Mouse (Mus musculus) retina, adult 2 months (tissue): ENCODE measurements around the gene Tprn.
"Not testable (repeated sequence)": the region's sequence is repeated elsewhere in the genome, so short reads cannot be mapped to it uniquely, and the experiment has no call there.

Experiments used
- DNase-seq: peaks from one replicate; pipeline ENCODE4 v3.0.0-alpha.2; 2012; ENCODE audit warnings: low read depth, low spot score

Tprn gene

GRCm38 (mm10) chr2:25237522-25237921 lies 24.9 kb upstream of the Tprn start:
- no peak for DNase-seq

DNA sequence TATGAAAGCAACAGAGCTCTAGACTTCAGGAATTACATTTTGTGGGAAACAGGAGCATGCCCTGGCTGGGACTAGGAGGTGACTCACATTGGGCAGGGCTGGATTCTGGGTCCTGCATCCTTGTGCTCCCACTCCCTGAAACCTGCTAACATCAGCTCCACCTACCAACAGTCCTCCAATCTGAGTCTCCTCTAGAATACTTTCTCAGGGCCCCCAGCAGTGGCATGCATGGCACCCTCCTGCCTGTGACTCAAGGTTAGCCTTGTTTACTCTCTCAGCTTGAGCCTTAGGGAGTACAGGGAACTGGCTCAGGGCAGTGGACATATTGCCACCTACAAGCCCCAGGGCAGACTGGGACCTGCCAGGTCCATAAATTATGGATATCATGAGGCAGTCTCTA lies 24.3 kb upstream of the Tprn start:
- no peak for DNase-seq

DNA sequence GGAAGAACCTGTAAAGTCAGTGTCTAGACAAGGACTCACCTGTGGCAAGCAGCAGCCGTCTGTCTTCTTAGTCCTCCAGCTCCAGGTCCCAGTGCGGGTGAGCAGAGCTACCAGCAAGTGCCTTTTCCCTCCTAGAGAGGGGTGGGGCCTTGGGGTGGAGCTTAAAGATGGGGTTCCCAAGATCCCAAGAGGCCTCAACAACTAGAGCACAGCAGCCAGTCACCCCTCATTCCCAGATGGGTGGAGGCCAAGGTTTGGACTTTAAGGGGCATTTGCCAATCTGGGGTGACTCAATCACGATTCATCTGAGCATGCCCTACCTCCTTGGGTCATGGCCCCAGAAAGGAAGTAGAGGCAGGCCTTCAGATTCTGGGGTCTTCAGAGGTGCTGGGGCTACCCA lies 22.7 kb upstream of the Tprn start:
- no peak for DNase-seq

GRCm38 (mm10) chr2:25240310-25240709 lies 22.1 kb upstream of the Tprn start:
- no peak for DNase-seq

DNA sequence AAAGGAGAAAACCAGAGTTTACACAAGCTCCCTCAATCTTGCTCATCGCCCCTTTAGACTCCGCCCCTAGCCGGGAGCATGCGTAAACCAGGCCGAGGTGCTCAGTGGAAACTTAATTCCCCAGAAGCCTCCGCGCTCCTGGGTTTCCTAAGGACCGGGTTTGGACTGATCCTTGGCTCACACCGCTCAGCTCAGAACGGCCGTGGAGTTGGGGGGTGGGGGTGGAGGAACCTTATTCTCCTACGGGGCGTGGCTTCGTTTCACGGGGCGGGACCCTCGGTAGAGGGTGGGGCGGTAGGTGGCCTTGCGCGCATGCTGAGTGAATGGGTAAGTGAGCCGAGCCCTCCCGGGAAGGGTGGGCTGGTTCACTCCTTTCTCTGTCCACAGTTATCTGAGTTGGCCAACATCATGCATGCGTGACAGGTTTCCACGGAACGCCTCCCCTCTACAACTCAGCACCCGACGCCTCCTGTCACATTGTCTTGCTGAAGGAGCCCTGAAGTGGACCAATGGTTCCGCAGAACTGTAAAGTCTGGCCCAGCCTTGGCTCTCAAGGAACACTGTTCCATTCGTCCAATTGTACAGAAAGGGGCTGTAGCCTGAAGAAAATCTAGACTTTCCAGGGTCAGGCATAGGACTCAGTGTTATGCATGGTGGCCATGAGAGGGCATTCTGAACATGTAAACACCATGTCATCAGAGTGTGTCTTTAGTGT lies 21.5 kb upstream of the Tprn start:
- peak; percentile 58 for DNase-seq

- no peak for DNase-seq
These were observed 21.0 kb upstream of the Tprn start for GRCm38 (mm10) chr2:25241438-25241775.

DNA sequence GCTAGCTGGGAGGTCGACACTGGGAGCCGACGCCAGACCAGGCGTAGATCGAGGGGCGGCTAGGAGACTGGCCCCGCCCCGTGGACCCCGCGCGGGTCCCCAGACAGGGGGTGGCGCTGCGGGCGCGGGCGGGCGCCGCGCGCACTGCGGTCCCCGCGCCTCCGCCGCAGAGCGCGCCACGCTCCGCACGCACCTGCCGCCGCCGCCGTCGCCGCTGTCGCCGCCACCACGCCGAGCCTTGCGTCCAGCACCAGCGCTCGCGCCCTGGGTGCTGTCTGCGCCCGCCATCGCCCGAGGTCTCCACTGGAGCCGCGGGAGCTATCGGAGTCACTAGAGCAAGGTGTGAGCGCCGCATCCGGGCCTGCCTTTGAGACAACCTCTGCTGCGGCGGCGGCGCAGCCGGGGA lies 20.3 kb upstream of the Tprn start, which contains the start of the genes Rnf208 and Cysrt1:
TSS of gene Rnf208 (plus strand) at position 155 of the 406 bp plus-strand sequence.
TSS of gene Cysrt1 (minus strand) at position 352 of the 406 bp plus-strand sequence.
- no peak for DNase-seq

DNA sequence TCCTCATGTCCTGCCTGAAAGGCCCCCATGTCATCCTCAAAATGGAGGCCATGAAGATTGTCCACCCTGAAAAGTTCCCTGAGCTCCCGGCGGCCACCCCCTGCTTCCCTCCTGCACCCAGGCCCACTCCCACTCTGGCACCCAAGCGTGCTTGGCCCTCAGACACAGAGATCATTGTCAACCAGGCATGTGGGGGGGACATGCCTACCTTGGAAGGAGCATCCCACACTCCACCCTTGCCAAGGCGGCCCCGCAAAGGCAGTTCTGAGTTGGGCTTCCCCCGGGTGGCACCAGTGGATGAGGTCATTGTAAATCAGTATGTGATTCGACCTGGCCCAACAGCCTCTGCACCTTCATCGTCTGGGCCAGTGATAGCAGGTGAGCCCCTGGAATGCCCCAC lies 19.1 kb upstream of the Tprn start:
- no peak for DNase-seq

- no peak for DNase-seq
These were observed 18.3 kb upstream of the Tprn start for GRCm38 (mm10) chr2:25244144-25244543.

DNA sequence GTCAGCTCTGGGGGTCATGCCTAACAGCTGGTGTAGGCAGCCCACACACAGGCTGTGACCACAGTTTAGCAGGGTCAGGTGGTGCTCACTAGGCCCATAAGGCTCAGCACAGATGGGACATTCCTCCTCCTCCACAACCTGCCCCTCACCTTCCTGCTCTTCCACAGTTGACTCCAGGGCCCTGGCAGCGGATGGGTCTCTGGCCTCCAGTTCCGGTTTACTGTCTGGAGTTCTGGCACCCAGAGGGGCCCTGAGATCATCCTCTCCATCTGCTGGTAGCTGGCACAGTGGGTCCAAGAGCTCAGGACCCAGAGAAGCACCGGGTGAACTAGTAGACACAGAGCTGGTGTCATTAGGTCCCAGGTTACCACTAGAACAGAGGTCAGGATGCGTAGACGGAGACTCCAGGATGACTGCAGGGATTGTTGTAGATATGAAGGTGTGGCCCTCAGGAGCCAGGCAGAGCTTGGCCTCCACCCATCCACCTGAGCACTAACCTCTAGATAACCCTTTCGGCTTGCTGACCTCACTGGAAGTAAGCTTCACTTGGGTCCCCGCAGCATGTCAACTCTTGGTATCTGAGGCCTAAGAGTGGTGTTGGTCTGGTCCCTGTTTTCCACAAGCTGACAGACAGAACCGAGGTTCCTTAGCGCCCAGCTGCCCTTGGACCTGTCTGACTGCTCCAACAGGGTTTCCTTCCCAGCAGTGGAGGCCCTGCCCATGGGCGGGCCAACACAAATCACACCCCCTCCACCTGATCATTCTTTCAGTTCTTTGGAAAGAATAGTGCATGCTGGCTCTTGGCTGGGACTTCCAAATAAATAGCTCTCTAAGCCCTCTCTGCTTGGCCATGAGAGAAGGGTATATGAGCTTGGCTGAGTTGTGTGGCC lies 16.0 kb upstream of the Tprn start, which contains the start of gene AL732309.1:
TSS of gene AL732309.1 (minus strand) at position 681 of the 890 bp plus-strand sequence.
- DNase-seq, result no peak

DNA sequence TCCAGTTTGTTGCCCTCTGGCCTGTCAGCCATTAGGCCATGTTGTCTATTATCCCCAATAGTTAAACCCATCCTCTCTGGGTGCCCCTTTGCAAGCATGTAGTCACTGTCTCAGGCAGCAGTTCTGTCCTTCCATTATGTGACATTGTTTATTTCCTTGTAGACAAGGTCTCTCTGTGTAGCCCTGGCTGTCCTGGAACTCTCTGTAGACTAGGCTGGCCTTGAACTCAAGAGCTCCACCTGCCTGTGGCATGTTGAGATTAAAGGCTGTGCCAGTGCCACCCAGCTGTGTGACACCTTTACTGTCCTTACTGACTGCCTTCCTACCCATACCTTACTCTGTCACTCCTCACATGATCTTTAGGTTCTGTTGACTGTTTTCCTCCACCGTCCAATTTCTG lies 10.1 kb upstream of the Tprn start:
- DNase-seq, result no peak

DNA sequence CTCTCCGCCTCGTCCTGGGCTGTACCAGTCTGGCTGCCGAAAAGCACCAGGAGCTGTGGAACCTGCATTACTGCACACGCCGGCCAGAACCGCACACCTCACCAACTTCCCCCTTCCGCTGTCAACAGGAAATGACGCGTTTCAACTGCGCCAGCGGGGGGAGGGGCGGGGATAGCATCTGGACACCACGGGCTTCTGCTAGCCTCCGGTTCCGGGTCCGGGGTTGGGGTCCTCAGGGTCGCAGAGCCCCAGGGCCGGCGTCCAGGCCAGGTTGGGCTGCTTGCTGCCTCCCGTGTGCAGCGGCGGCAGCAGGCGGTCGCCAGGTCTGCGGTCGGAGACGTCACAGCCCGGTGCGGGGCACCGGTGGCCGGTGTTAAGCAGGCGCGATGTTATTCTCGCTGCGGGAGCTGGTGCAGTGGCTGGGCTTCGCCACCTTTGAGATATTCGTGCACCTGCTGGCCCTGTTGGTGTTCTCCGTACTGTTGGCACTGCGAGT lies 7.1 kb upstream of the Tprn start, which contains the start of gene Tmem203:
TSS of gene Tmem203 (plus strand) at position 156 of the 496 bp plus-strand sequence.
- peak; percentile 87 for DNase-seq

- not testable (repeated sequence) for DNase-seq
These were observed 5.8 kb upstream of the Tprn start for GRCm38 (mm10) chr2:25256443-25257109.

- DNase-seq, result not testable (repeated sequence)
These were observed 5.2 kb upstream of the Tprn start for GRCm38 (mm10) chr2:25257250-25257649.

GRCm38 (mm10) chr2:25258887-25259286 lies 3.5 kb upstream of the Tprn start:
- DNase-seq, result no peak

DNA sequence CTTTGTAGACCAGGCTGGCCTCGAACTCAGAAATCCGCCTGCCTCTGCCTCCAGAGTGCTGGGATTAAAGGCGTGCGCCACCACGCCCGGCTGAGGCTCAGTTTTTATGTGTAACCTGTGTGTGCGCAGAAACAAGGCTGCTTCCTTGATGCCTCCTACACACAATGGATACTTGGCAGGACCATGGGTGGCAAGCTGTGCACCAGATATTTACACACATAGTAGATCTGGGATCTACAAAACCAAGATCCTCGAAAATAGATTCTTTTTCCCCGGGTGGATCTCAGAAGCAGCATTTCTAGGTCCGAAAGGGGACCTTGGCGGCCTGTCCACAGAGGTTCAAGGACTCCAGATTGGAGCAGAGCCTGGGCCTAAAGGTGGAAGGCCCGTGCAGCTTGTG lies 548 bp upstream of the Tprn start:
- no peak for DNase-seq

DNA sequence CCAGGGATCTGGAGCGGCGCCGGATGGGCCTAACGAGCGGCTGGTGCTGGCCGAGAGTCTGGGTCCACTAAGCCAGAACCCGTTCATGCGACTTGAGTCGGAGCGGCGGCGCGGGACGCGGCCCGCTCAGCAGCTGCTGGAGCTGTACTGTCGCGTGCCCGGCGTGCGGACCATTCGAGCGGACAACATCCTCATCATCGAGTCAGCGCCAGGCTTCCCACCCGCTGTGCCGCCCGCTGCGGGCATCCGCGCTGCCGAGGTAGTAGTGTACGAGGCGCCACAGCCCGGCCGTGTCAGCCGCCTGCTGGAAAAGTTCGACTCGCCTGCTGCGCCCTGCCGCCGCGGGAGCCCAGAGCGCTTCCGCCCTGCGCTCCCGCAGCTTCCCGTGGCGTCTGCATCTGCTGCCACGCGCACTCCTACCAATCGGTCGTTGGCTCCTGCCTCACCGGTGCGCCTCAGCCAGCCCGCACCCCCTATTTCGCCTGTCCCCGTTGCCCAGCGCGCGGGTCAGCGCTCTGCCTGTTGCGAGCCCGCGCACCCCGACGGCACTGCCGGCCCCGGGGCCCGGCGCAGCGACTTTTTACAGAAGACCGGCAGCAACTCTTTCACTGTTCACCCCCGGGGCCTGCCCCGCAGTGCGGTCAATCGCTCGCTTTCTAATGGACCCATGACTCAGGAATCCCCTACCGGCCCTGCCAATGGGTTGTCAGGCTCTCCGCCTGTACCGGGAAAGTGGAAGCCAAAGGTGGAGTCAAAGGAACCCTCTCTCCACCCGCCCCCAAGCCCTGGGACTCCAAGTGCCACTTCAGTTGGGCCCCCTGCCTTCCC lies 591 bp downstream of the Tprn start:
- no peak for DNase-seq

DNA sequence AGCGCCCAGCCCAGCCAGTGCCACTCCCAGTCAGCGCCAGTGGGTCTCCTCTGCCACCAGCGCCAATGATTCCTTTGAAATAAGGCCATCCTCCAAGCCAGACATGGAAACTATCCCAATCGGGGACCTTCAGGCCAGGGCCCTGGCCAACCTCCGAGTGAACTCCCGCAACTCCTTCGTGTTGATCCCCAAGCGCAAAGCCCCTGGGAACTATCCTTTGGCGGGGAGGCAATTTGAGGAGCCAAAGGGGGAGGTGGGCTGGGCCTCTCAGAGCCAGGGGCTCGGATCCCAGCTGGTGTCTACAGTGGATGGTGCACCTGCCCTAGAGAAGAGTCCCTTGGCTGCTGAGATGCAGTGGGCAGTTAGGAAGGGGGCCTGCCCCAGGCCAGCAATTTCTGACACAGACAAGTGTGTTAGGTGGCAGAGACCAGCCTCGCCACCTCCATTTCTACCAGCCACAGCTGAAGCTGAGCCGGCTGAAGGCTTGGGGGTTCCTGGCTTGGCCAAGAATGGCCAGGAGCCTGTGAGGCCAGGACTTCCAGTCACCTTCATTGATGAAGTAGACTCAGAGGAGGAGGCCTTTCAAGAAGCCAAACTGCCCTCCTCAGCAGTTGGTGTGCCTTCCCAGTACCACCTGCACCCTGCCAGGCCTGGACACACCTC lies 1.3 kb downstream of the Tprn start:
- no peak for DNase-seq

- no peak for DNase-seq
These were observed 1.9 kb downstream of the Tprn start for GRCm38 (mm10) chr2:25264286-25264660.

- no peak for DNase-seq
These were observed 2.4 kb downstream of the Tprn start for GRCm38 (mm10) chr2:25264851-25265250.
